Mouse (Mus musculus) liver, postnatal 0 days (tissue): ENCODE measurements around the gene Mlec. TPM values are rescaled to one million over a fixed set of nuclear protein-coding genes. Genes with fewer than 3 reads are reported as not detected.

Experiments used
- ATAC-seq: fragments of 200-750 bp; cut with Nextera tagmentation; 2 replicates; pipeline ENCODE4 v1.8.0; 2017; ENCODE audit warnings: mild to moderate bottlenecking, moderate library complexity
- DNase-seq: peaks from one replicate; pipeline ENCODE4 v3.0.0-alpha.2; 2016
- H3K27ac ChIP-seq: fragments of 300-500 bp; sonication (generic); 2 replicates; pipeline ENCODE4 v1.5.1; 2014; ENCODE audit warnings: antibody characterized with exemption, moderate library complexity, mild to moderate bottlenecking, low read depth
- H3K27me3 ChIP-seq: fragments of 300-500 bp; sonication (generic); 2 replicates; pipeline ENCODE4 v1.6.1; 2014; ENCODE audit warnings: low read length, control low read depth, mixed read lengths; ENCODE audit not compliant: insufficient read depth
- H3K36me3 ChIP-seq: fragments of 300-500 bp; sonication (generic); replicated peaks from 2 replicates; pipeline ENCODE4 v1.6.1; 2014; ENCODE audit warnings: mild to moderate bottlenecking, control low read depth, low read length, moderate library complexity, mixed read lengths; ENCODE audit not compliant: insufficient read depth
- H3K4me1 ChIP-seq: fragments of 300-500 bp; sonication (generic); 2 replicates; pipeline ENCODE4 v1.6.1; 2014; ENCODE audit warnings: antibody characterized with exemption, mild to moderate bottlenecking, control low read depth; ENCODE audit not compliant: insufficient read depth
- H3K4me2 ChIP-seq: fragments of 300-500 bp; sonication (generic); 2 replicates; pipeline ENCODE4 v1.6.1; 2014; ENCODE audit warnings: low read depth, mild to moderate bottlenecking, low read length, moderate library complexity, mixed read lengths
- H3K4me3 ChIP-seq: fragments of 300-500 bp; sonication (generic); 2 replicates; pipeline ENCODE4 v1.5.1; 2014; ENCODE audit warnings: low read depth, low read length
- H3K9ac ChIP-seq: fragments of 300-500 bp; sonication (generic); replicated peaks from 2 replicates; pipeline ENCODE4 v1.6.1; 2014; ENCODE audit warnings: mild to moderate bottlenecking, moderate library complexity
- H3K9me3 ChIP-seq: fragments of 300-500 bp; sonication (generic); 2 replicates; pipeline ENCODE4 v1.6.1; 2016; ENCODE audit warnings: mild to moderate bottlenecking, control low read depth, low read length, mixed read lengths
- CTCF ChIP-seq: sonication (generic); IDR thresholded peaks from 2 replicates; pipeline ENCODE4 v1.5.1; 2016; ENCODE audit warnings: antibody characterized with exemption, low read depth
- EP300 ChIP-seq: IDR thresholded peaks from 2 replicates; pipeline ENCODE4 v1.6.1; 2016; ENCODE audit warnings: antibody characterized with exemption, low read depth, mild to moderate bottlenecking
- WGBS: fragments of 180-500 bp; shearing (Covaris S2); extraction: QIAGEN DNeasy Blood & Tissue Kit; methylation state at CpG from one replicate; pipeline ENCODE4 v1.1.7; 2014; ENCODE audit not compliant: insufficient replicate concordance; 5-methylcytosine and 5-hydroxymethylcytosine counted together
- polyA plus RNA-seq: library from polyadenylated mRNA; unstranded; fragments of >200 nt; fragmentation: Nextera tagmentation; extraction: Ambion mirVana; gene quantifications from 2 replicates; pipeline ENCODE4 v1.2.1, GENCODE M21; 2015

Mlec gene
- polyA plus RNA-seq, 1 experiment from 2014 or later: 8.2 TPM

GRCm38 (mm10) chr5:115181248-115181940 is 23.4 kb upstream of the Mlec start:
- no peak overlapping the region for H3K4me2 ChIP-seq
- no peak for DNase-seq
- H3K27ac ChIP-seq: no peak overlapping the region
- ATAC-seq: peak; percentile 5; the same call in 1 of the 2 replicates
- WGBS: 63% methylated on average over 13 of the region's 13 CpGs
- H3K9me3 ChIP-seq: no peaks in the 10 kb centered on the region
- no peaks in the 10 kb centered on the region; the same call in 1 of the 2 replicates for H3K4me1 ChIP-seq
- peaks cover 27% of the 10 kb centered on the region for H3K27me3 ChIP-seq
- H3K4me3 ChIP-seq: no peak overlapping the region
- no peak for TF ChIP-seq CTCF
- TF ChIP-seq EP300: no peak
- no peak overlapping the region for H3K9ac ChIP-seq
- no peaks in the 10 kb centered on the region for H3K36me3 ChIP-seq

DNA sequence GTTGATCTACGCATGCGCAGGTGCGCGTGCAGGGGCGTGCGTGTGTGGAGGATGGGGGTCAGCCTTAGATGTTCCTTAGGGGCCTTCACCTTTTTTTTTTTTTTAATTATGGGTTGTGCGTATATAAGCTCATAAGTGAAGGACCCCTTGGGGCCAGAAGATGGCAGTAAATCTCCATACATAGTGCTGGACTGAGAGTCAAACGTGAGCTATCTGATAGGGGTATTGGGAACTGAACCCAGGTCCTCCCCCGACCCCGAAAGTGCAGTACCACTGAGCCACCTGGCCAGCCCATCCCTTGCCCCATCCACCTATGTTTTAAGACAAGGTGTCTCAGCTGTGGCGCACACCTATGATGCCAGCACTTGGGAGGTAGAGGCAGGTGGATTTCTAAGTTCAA is 21.6 kb upstream of the Mlec start:
- TF ChIP-seq CTCF: no peak
- TF ChIP-seq EP300: no peak
- peaks cover 10% of the 10 kb centered on the region; the same call in 1 of the 2 replicates for H3K27me3 ChIP-seq
- H3K4me3 ChIP-seq: no peak overlapping the region
- ATAC-seq (no peak), DNase-seq (no peak)
- no peak overlapping the region for H3K4me2 ChIP-seq
- H3K4me1 ChIP-seq: no peaks in the 10 kb centered on the region; the same call in 1 of the 2 replicates
- no peaks in the 10 kb centered on the region for H3K36me3 ChIP-seq
- no peak overlapping the region for H3K27ac ChIP-seq
- 86% methylated on average over 11 of the region's 11 CpGs for WGBS
- no peaks in the 10 kb centered on the region for H3K9me3 ChIP-seq
- no peak overlapping the region for H3K9ac ChIP-seq

GRCm38 (mm10) chr5:115177866-115178265 is 19.9 kb upstream of the Mlec start:
- H3K4me3 ChIP-seq: no peak overlapping the region
- H3K27me3 ChIP-seq: 0 out of 2 replicates have a peak, but pooled peaks cover 4% of the 10 kb centered on the region
- no peaks in the 10 kb centered on the region for H3K9me3 ChIP-seq
- no peak overlapping the region for H3K9ac ChIP-seq
- no peak for TF ChIP-seq EP300
- no peak for TF ChIP-seq CTCF
- H3K4me2 ChIP-seq: no peak overlapping the region
- H3K27ac ChIP-seq: no peak overlapping the region
- WGBS: 73% methylated on average over 6 of the region's 6 CpGs
- no peaks in the 10 kb centered on the region for H3K4me1 ChIP-seq
- DNase-seq (no peak), ATAC-seq (no peak)
- H3K36me3 ChIP-seq: no peaks in the 10 kb centered on the region

DNA sequence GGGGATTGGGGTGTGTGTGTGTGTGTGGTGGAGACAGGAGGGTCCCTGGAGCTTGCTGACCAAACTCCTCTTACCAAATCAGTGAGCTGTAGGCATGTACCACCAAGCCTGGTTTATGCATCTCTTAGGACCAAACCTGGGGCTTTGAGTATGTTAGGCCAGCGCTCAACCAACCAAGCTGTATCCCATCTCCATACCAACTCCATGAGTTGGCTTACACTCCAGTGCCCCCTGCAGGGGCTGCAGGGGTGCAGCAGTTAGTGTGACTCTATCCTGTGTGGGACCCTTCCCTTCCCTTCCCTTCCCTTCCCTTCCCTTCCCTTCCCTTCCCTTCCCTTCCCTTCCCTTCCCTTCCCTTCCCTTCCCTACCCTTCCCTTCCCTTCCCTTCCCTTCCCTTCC is 16.6 kb upstream of the Mlec start:
- TF ChIP-seq EP300 (no peak), CTCF (peak; percentile 43)
- H3K9ac ChIP-seq: no peak overlapping the region
- DNase-seq (no peak), ATAC-seq (no peak)
- no peaks in the 10 kb centered on the region for H3K9me3 ChIP-seq
- H3K36me3 ChIP-seq: no peaks in the 10 kb centered on the region
- H3K4me1 ChIP-seq: no peaks in the 10 kb centered on the region
- 87% methylated on average over 1 of the region's 1 CpGs for WGBS
- no peaks in the 10 kb centered on the region for H3K27me3 ChIP-seq
- no peak overlapping the region for H3K27ac ChIP-seq
- H3K4me2 ChIP-seq: no peak overlapping the region
- H3K4me3 ChIP-seq: no peak overlapping the region

GRCm38 (mm10) chr5:115170150-115170549 is 12.2 kb upstream of the Mlec start:
- H3K27ac ChIP-seq: no peak overlapping the region
- 75% methylated on average over 8 of the region's 8 CpGs for WGBS

GRCm38 (mm10) chr5:115168641-115169415 is 10.8 kb upstream of the Mlec start:
- TF ChIP-seq EP300: no peak
- TF ChIP-seq CTCF: no peak
- Histone ChIP-seq H3K27me3 (no peaks in the 10 kb centered on the region), H3K9me3 (no peaks in the 10 kb centered on the region), H3K27ac (0 out of 2 replicates have a peak overlapping the region, but pooled peaks have one; percentile 29), H3K36me3 (no peaks in the 10 kb centered on the region), H3K4me2 (no peak overlapping the region), H3K4me3 (no peak overlapping the region), H3K9ac (no peak overlapping the region), H3K4me1 (peaks cover 16% of the 10 kb centered on the region)
- no peak for ATAC-seq
- no peak for DNase-seq
- WGBS: 46% methylated on average over 27 of the region's 27 CpGs

More at GRCm38 (mm10) chr5:115170150-115170549, 12.2 kb upstream of the Mlec start:
- H3K36me3 ChIP-seq: no peaks in the 10 kb centered on the region
- DNase-seq (no peak), ATAC-seq (no peak)
- no peak overlapping the region for H3K9ac ChIP-seq
- H3K4me2 ChIP-seq: no peak overlapping the region
- TF ChIP-seq EP300 (no peak), CTCF (no peak)
- no peak overlapping the region for H3K4me3 ChIP-seq
- H3K9me3 ChIP-seq: no peaks in the 10 kb centered on the region
- no peaks in the 10 kb centered on the region for H3K27me3 ChIP-seq
- H3K4me1 ChIP-seq: peaks cover 16% of the 10 kb centered on the region
